Mouse (Mus musculus) embryonic facial prominence, embryonic 11.5 days (tissue): ENCODE measurements around the gene Wdr81. TPM values are rescaled to one million over a fixed set of nuclear protein-coding genes. Genes with fewer than 3 reads are reported as not detected.

Experiments
- ATAC-seq: fragments of 200-750 bp; cut with Nextera tagmentation; replicated peaks from 2 replicates; pipeline ENCODE4 v1.8.0; 2017; ENCODE audit warnings: low read depth; ENCODE audit not compliant: insufficient number of reproducible peaks, low FRiP score, low TSS enrichment
- DNase-seq: peaks from one replicate; pipeline ENCODE4 v3.0.0-alpha.2; 2015; ENCODE audit warnings: low spot score
- H3K27ac ChIP-seq: fragments of 300-500 bp; sonication (generic); replicated peaks from 2 replicates; pipeline ENCODE4 v1.5.1; 2014; ENCODE audit warnings: mild to moderate bottlenecking, low read depth, low read length, control low read depth
- H3K27me3 ChIP-seq: fragments of 300-500 bp; sonication (generic); 2 replicates; pipeline ENCODE4 v1.6.1; 2014; ENCODE audit warnings: mild to moderate bottlenecking, low read length, moderate library complexity, mixed read lengths; ENCODE audit not compliant: control insufficient read depth, insufficient read depth
- H3K36me3 ChIP-seq: fragments of 300-500 bp; sonication (generic); replicated peaks from 2 replicates; pipeline ENCODE4 v1.6.1; 2014; ENCODE audit warnings: low read depth, mild to moderate bottlenecking, low read length, moderate library complexity, mixed read lengths; ENCODE audit not compliant: control insufficient read depth, insufficient read depth
- H3K4me1 ChIP-seq: fragments of 300-500 bp; sonication (generic); 2 replicates; pipeline ENCODE4 v1.6.1; 2014; ENCODE audit warnings: low read length, mixed read lengths; ENCODE audit not compliant: control insufficient read depth, insufficient read depth
- H3K4me2 ChIP-seq: fragments of 300-500 bp; sonication (generic); 2 replicates; pipeline ENCODE4 v1.6.1; 2014; ENCODE audit warnings: low read depth, mild to moderate bottlenecking, control low read depth, low read length, moderate library complexity
- H3K4me3 ChIP-seq: fragments of 300-500 bp; sonication (generic); 2 replicates; pipeline ENCODE4 v1.5.1; 2014; ENCODE audit warnings: low read depth, low read length, control low read depth
- H3K9ac ChIP-seq: fragments of 300-500 bp; sonication (generic); replicated peaks from 2 replicates; pipeline ENCODE4 v1.6.1; 2014; ENCODE audit warnings: mild to moderate bottlenecking, control low read depth, low read length
- H3K9me3 ChIP-seq: fragments of 300-500 bp; sonication (generic); replicated peaks from 2 replicates; pipeline ENCODE4 v1.6.1; 2016; ENCODE audit warnings: mild to moderate bottlenecking, low read length, inconsistent platforms, mixed read lengths; ENCODE audit not compliant: control insufficient read depth
- WGBS: fragments of 180-500 bp; shearing (Covaris S2); extraction: QIAGEN DNeasy Blood & Tissue Kit; methylation state at CpG from one replicate; pipeline ENCODE4 v1.1.7; 2014; 5-methylcytosine and 5-hydroxymethylcytosine counted together
- polyA plus RNA-seq: library from polyadenylated mRNA; unstranded; fragments of >200 nt; fragmentation: Nextera tagmentation; extraction: Ambion mirVana; gene quantifications from 2 replicates; pipeline ENCODE4 v1.2.1, GENCODE M21; 2014

The Wdr81 gene
- polyA plus RNA-seq, 1 experiment from 2014 or later: 2.3 TPM

- DNase-seq (no peak), ATAC-seq (no peak)
- WGBS: 100% methylated on average over 3 of the region's 3 CpGs
- no peaks in the 10 kb centered on the region for H3K36me3 ChIP-seq
- H3K4me1 ChIP-seq: no peaks in the 10 kb centered on the region
- H3K4me3 ChIP-seq: no peak overlapping the region
- H3K27ac ChIP-seq: no peak overlapping the region
- H3K4me2 ChIP-seq: no peak overlapping the region
- no peaks in the 10 kb centered on the region for H3K9me3 ChIP-seq
- H3K9ac ChIP-seq: no peak overlapping the region
- H3K27me3 ChIP-seq: no peaks in the 10 kb centered on the region
Measured at GRCm38 (mm10) chr11:75439951-75440350, 14.6 kb downstream of the Wdr81 start.

- no peak for DNase-seq
- H3K4me2 ChIP-seq: no peak within 1 kb of the TSS
- no peaks in the 10 kb centered on the region for H3K36me3 ChIP-seq
- no peaks in the 10 kb centered on the region for H3K27me3 ChIP-seq
- no peak within 1 kb of the TSS for H3K27ac ChIP-seq
- ATAC-seq: no peak
- H3K4me3 ChIP-seq: no peak within 1 kb of the TSS
- no peak within 1 kb of the TSS for H3K9ac ChIP-seq
- 86% methylated on average over 6 of the region's 6 CpGs for WGBS
- H3K4me1 ChIP-seq: no peaks in the 10 kb centered on the region
- no peaks in the 10 kb centered on the region for H3K9me3 ChIP-seq
Measured at GRCm38 (mm10) chr11:75439363-75439762, 15.2 kb downstream of the Wdr81 start, which contains the start of gene Serpinf2. TSS of gene Serpinf2 (minus strand) at chr11:75439591.

- Histone ChIP-seq H3K4me3 (no peak overlapping the region), H3K4me2 (no peak overlapping the region), H3K27me3 (no peaks in the 10 kb centered on the region), H3K9me3 (no peaks in the 10 kb centered on the region), H3K36me3 (no peaks in the 10 kb centered on the region), H3K4me1 (no peaks in the 10 kb centered on the region), H3K27ac (no peak overlapping the region), H3K9ac (no peak overlapping the region)
- DNase-seq (no peak), ATAC-seq (no peak)
- WGBS: 95% methylated on average over 3 of the region's 3 CpGs
Measured at GRCm38 (mm10) chr11:75438804-75439203, 15.7 kb downstream of the Wdr81 start.

GRCm38 (mm10) chr11:75438194-75438593, 16.3 kb downstream of the Wdr81 start:
- Histone ChIP-seq H3K27ac (no peak overlapping the region), H3K27me3 (no peaks in the 10 kb centered on the region), H3K4me2 (no peak overlapping the region), H3K36me3 (no peaks in the 10 kb centered on the region), H3K4me1 (no peaks in the 10 kb centered on the region), H3K9ac (no peak overlapping the region), H3K4me3 (no peak overlapping the region), H3K9me3 (no peaks in the 10 kb centered on the region)
- ATAC-seq: no peak
- 83% methylated on average over 13 of the region's 13 CpGs for WGBS
- DNase-seq: no peak

- WGBS: 80% methylated on average over 5 of the region's 5 CpGs
- H3K27me3 ChIP-seq: no peaks in the 10 kb centered on the region
- no peak overlapping the region for H3K4me3 ChIP-seq
- H3K36me3 ChIP-seq: no peaks in the 10 kb centered on the region
- ATAC-seq (no peak), DNase-seq (no peak)
- H3K4me1 ChIP-seq: no peaks in the 10 kb centered on the region
- no peak overlapping the region for H3K4me2 ChIP-seq
- no peaks in the 10 kb centered on the region for H3K9me3 ChIP-seq
- no peak overlapping the region for H3K27ac ChIP-seq
- no peak overlapping the region for H3K9ac ChIP-seq
Measured at GRCm38 (mm10) chr11:75434138-75434537, 20.4 kb downstream of the Wdr81 start.

GRCm38 (mm10) chr11:75431307-75431706, 23.2 kb downstream of the Wdr81 start:
- Histone ChIP-seq H3K9ac (no peak overlapping the region), H3K27me3 (no peaks in the 10 kb centered on the region), H3K9me3 (no peaks in the 10 kb centered on the region), H3K27ac (no peak overlapping the region), H3K4me2 (no peak overlapping the region), H3K4me3 (no peak overlapping the region), H3K4me1 (no peaks in the 10 kb centered on the region), H3K36me3 (no peaks in the 10 kb centered on the region)
- 74% methylated on average over 11 of the region's 11 CpGs for WGBS
- DNase-seq (no peak), ATAC-seq (no peak)

- no peaks in the 10 kb centered on the region for H3K27me3 ChIP-seq
- no peaks in the 10 kb centered on the region for H3K9me3 ChIP-seq
- 86% methylated on average over 9 of the region's 9 CpGs for WGBS
- no peaks in the 10 kb centered on the region for H3K36me3 ChIP-seq
- ATAC-seq (no peak), DNase-seq (no peak)
- H3K4me1 ChIP-seq: no peaks in the 10 kb centered on the region
- H3K27ac ChIP-seq: no peak overlapping the region
- no peak overlapping the region for H3K9ac ChIP-seq
- H3K4me3 ChIP-seq: no peak overlapping the region
- H3K4me2 ChIP-seq: no peak overlapping the region
Measured at GRCm38 (mm10) chr11:75429019-75429705, 25.4 kb downstream of the Wdr81 start.

- ATAC-seq (no peak), DNase-seq (no peak)
- Histone ChIP-seq H3K36me3 (no peaks in the 10 kb centered on the region), H3K9ac (no peak overlapping the region), H3K4me2 (no peak overlapping the region), H3K4me1 (no peaks in the 10 kb centered on the region), H3K4me3 (no peak overlapping the region), H3K27ac (no peak overlapping the region), H3K9me3 (no peaks in the 10 kb centered on the region), H3K27me3 (no peaks in the 10 kb centered on the region)
- 89% methylated on average over 3 of the region's 3 CpGs for WGBS
Measured at GRCm38 (mm10) chr11:75424459-75424858, 30.1 kb downstream of the Wdr81 start.
